Mouse (Mus musculus): ENCODE results near the gene Apbb2. TPM values are rescaled to one million over a fixed set of nuclear protein-coding genes. Genes with fewer than 3 reads are reported as not detected.

Apbb2 gene
- polyA plus RNA-seq, 1 experiment: 0.34 TPM

DNA sequence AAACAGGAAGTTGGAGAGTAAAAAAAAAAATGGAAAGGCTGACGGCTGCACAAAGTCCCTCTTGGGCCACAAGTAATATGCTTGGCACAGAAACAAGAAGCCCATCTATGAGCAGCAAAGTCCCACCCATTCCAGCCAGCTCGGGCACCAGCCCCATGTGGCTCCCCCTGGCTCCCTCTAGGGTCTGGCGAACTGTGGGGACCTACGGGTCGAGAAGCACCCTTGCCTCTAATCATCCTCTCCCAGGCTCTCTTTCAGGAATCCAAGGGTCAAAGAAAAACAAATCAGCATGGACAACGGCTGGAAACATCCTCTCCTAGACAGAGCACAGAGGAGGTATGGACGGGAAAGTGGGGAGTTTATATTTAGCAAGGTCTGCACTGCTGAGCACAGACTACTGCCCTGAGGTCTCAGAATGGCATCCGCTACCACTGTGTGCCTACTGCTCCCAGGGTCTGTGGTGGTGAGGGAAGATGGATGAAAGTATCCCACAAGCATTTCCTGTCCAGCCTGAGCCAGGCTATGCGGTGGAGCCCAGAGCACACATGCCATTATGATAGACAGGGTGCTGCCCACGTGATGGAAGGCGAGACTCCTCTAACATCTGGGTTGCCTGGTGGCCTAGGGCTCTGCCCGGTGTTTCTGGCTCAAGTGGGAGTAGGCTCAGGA lies 212.7 kb downstream of the Apbb2 start:
- TF ChIP-seq FLI1 (IDR thresholded peaks at IDR 0.05; ENCODE audit: low read length): no peak
- no peak for TF ChIP-seq GATA1 (IDR thresholded peaks at IDR 0.05; ENCODE audit: borderline replicate concordance, low read length)
- Histone ChIP-seq H3K27me3 (replicated peaks) (peaks cover 11% of the 10 kb centered on the region), H3K36me3 (replicated peaks; ENCODE audit: low read length) (no peaks in the 10 kb centered on the region), H3K4me1 (peaks cover 7% of the 10 kb centered on the region), H3K9me3 (no peaks in the 10 kb centered on the region), H3K4me3 (replicated peaks) (peak overlapping the region; percentile 1)

- no peaks in the 10 kb centered on the region for H3K9me3 ChIP-seq
- H3K4me3 ChIP-seq (replicated peaks): no peak overlapping the region
- H3K4me1 ChIP-seq: peaks cover 7% of the 10 kb centered on the region
- H3K36me3 ChIP-seq (replicated peaks; ENCODE audit: low read length): no peaks in the 10 kb centered on the region
- TF ChIP-seq GATA1 (IDR thresholded peaks at IDR 0.05; ENCODE audit: borderline replicate concordance, low read length) (no peak), FLI1 (IDR thresholded peaks at IDR 0.05; ENCODE audit: low read length) (no peak)
- peaks cover 11% of the 10 kb centered on the region for H3K27me3 ChIP-seq (replicated peaks)
Measured at GRCm38 (mm10) chr5:66405305-66405704, 213.3 kb downstream of the Apbb2 start.

DNA sequence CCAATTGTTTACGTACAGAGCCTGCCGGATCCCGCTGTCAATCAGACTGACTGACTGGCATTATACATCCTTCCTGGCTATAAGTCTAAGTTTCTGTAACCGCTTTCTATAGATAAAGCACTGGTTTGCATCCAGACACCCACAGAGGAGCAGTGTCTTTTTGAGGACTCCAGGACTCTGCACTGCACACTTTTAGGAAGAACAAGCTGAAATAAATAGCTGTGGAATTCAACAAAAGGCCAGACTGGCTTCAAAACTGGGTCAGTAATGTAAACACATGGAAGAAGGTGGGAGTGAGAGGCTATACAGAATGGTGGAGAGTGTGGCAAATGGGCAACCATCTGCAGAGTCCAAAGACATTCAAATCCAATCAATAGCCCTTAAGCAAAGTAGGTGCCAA lies 218.0 kb downstream of the Apbb2 start:
- Histone ChIP-seq H3K9me3 (no peaks in the 10 kb centered on the region), H3K4me1 (no peaks in the 10 kb centered on the region; the same call in 1 of the 2 replicates), H3K36me3 (replicated peaks; ENCODE audit: low read length) (no peaks in the 10 kb centered on the region), H3K4me3 (replicated peaks) (no peak overlapping the region), H3K27me3 (replicated peaks) (peaks cover 3% of the 10 kb centered on the region)
- no peak for TF ChIP-seq FLI1 (IDR thresholded peaks at IDR 0.05; ENCODE audit: low read length)
- no peak for TF ChIP-seq GATA1 (IDR thresholded peaks at IDR 0.05; ENCODE audit: borderline replicate concordance, low read length)

DNA sequence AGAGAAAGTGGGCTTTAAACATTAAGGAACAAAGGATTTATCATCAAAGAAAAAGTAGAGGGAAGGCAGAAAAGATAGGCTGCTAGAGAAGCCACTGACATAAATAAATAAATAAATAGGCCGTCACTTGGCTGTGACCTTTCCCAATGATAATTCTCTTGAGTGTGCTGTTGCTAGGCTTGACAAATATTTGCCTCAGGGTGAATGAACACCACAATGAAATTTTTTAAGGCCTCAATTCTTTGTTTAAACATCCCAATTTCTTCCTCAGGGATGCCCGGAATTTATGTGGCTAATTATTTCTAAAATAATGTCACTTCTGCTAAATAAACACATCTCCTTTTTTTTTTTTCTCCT lies 219.3 kb downstream of the Apbb2 start:
- Histone ChIP-seq H3K9me3 (no peaks in the 10 kb centered on the region), H3K4me3 (replicated peaks) (no peak overlapping the region), H3K4me1 (no peaks in the 10 kb centered on the region), H3K27me3 (replicated peaks) (peaks cover 5% of the 10 kb centered on the region), H3K36me3 (replicated peaks; ENCODE audit: low read length) (no peaks in the 10 kb centered on the region)
- no peak for TF ChIP-seq GATA1 (IDR thresholded peaks at IDR 0.05; ENCODE audit: borderline replicate concordance, low read length)
- TF ChIP-seq FLI1 (IDR thresholded peaks at IDR 0.05; ENCODE audit: low read length): no peak

- Histone ChIP-seq H3K4me3 (replicated peaks) (no peak overlapping the region), H3K9me3 (no peaks in the 10 kb centered on the region), H3K4me1 (no peaks in the 10 kb centered on the region), H3K36me3 (replicated peaks; ENCODE audit: low read length) (no peaks in the 10 kb centered on the region), H3K27me3 (replicated peaks) (peaks cover 9% of the 10 kb centered on the region)
- TF ChIP-seq GATA1 (IDR thresholded peaks at IDR 0.05; ENCODE audit: borderline replicate concordance, low read length) (no peak), FLI1 (IDR thresholded peaks at IDR 0.05; ENCODE audit: low read length) (no peak)
Measured at GRCm38 (mm10) chr5:66398530-66399263, 219.9 kb downstream of the Apbb2 start.

DNA sequence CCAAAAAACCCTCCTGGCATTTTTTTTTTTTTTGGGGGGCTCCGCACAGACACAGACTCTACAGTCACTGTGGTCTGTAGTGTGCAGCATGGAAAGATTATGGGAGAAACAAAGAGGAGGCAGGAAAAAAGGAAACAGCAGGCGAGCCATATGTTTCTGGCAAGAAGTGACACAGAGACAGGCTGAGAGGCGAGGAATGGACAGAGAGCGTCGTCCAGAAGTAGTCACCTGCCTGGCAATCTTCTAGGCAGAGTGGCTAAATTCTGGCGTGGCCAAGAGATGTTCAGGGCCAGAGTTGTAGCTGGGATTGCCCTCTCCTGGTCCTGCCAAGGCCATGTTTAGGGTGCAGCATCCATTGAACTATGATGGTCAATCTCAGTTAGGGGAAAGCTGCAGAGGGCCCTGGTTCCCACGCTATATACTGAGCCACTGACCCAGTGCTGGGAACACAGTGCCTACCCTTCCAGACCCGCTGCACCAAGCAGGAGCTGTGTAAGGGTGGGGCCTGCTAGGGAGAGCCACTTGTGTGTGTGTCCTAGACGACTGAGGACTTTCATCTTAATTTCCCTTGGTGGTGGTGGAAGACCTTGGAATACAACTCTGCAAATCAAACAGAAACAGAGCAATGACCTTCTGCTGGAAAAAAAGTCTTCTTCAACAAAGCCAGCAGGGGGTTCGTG lies 224.7 kb downstream of the Apbb2 start:
- no peak overlapping the region for H3K4me3 ChIP-seq (replicated peaks)
- no peaks in the 10 kb centered on the region for H3K36me3 ChIP-seq (replicated peaks; ENCODE audit: low read length)
- H3K4me1 ChIP-seq: no peaks in the 10 kb centered on the region
- peaks cover 10% of the 10 kb centered on the region for H3K27me3 ChIP-seq (replicated peaks)
- TF ChIP-seq FLI1 (IDR thresholded peaks at IDR 0.05; ENCODE audit: low read length) (no peak), GATA1 (IDR thresholded peaks at IDR 0.05; ENCODE audit: borderline replicate concordance, low read length) (no peak)
- H3K9me3 ChIP-seq: no peaks in the 10 kb centered on the region

DNA sequence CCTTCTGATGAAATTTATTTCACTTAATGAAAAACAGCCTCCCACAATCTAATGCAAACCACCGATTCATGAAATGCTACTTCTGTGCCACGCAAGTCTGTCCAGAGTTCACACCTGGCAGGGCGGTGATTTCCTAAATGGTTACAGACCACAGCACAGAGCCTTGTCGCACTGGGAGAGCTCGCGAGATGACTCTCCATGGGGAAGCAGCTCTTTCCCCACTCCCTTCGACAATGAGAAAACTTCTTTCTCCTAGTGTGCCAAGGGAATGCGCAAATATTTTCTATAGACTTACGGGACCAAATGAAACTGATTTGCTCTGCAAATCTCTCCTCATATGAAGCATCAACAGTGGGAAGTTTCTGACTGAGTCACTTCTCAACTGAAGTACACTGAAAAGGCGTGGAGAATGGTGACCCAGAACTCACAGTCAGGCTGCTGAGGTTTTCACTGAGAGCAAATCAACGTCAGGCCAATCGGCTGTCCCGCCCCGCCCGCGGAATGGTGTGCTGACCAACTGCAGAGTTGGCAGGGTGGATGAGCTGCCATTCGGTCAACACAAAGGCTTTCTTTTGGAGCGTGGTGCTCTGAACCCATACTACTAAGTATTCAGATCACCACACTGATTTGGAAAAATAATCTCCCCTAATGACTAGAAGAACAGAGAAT lies 225.6 kb downstream of the Apbb2 start:
- H3K27me3 ChIP-seq (replicated peaks): peaks cover 10% of the 10 kb centered on the region
- no peaks in the 10 kb centered on the region for H3K36me3 ChIP-seq (replicated peaks; ENCODE audit: low read length)
- no peaks in the 10 kb centered on the region for H3K4me1 ChIP-seq
- TF ChIP-seq FLI1 (IDR thresholded peaks at IDR 0.05; ENCODE audit: low read length) (no peak), GATA1 (IDR thresholded peaks at IDR 0.05; ENCODE audit: borderline replicate concordance, low read length) (no peak)
- no peaks in the 10 kb centered on the region for H3K9me3 ChIP-seq
- H3K4me3 ChIP-seq (replicated peaks): no peak overlapping the region

- no peak for TF ChIP-seq FLI1 (IDR thresholded peaks at IDR 0.05; ENCODE audit: low read length)
- no peak for TF ChIP-seq GATA1 (IDR thresholded peaks at IDR 0.05; ENCODE audit: borderline replicate concordance, low read length)
- Histone ChIP-seq H3K27me3 (replicated peaks) (peaks cover 10% of the 10 kb centered on the region), H3K4me3 (replicated peaks) (no peak overlapping the region), H3K4me1 (no peaks in the 10 kb centered on the region), H3K36me3 (replicated peaks; ENCODE audit: low read length) (no peaks in the 10 kb centered on the region), H3K9me3 (no peaks in the 10 kb centered on the region)
Measured at GRCm38 (mm10) chr5:66391771-66392170, 226.8 kb downstream of the Apbb2 start.

DNA sequence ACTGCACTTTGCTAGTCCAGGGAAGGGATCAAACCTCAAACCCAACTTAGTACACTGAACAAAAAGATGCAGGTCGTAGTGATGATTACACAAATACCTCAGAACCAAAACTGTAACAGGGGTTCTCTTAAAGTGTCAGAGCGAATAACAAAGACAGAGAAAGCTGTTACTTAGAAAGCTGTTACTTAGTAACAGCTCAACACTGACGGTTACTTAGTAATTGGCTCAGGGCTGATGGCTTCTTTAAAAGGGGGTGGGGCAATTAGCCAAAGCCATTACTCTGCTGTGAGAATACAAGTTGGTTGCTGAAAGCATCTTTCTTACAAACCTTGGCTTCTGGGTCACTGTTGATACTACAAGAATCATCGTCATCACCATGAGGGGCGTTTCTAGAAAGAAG lies 227.3 kb downstream of the Apbb2 start:
- TF ChIP-seq GATA1 (IDR thresholded peaks at IDR 0.05; ENCODE audit: borderline replicate concordance, low read length): no peak
- no peak for TF ChIP-seq FLI1 (IDR thresholded peaks at IDR 0.05; ENCODE audit: low read length)
- no peaks in the 10 kb centered on the region for H3K36me3 ChIP-seq (replicated peaks; ENCODE audit: low read length)
- H3K4me3 ChIP-seq (replicated peaks): no peak overlapping the region
- H3K9me3 ChIP-seq: no peaks in the 10 kb centered on the region
- peaks cover 10% of the 10 kb centered on the region for H3K27me3 ChIP-seq (replicated peaks)
- no peaks in the 10 kb centered on the region for H3K4me1 ChIP-seq
